Mouse (Mus musculus): ENCODE results near the gene Ube2s. TPM values are rescaled to one million over a fixed set of nuclear protein-coding genes. Genes with fewer than 3 reads are reported as not detected.

The Ube2s gene
- polyA plus RNA-seq, 1 experiment from 2014 or later, result 250 TPM

DNA sequence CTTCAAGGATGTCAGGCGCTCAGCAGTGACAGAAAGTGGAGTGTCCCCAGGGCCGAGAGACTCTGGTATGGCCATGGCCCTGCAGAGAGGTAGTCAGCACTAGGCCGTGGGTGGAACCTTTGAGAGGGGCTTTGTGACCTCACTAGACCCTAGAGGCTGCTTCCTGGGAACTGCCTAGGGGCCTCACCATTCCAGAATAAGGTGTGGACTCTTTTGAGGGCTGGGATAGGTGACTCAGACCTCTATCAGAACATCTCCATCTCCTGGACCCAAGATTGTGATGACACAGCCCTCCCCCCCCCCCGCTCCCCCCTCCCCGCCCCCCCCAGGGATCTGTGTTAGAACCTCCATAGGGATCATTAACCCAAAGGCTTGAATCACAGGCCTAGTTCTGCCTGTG, 41.2 kb downstream of the Ube2s start, which contains the start of gene Fam71e2:
Gene Fam71e2, minus strand, starts transcription at position 101 of the 400 bp plus-strand sequence.
- no peak within 1 kb of the TSS for H3K4me2 ChIP-seq (ENCODE audit: low read length)
- no peak within 1 kb of the TSS for H3K4me3 ChIP-seq (ENCODE audit: low read length)
- H3K9me3 ChIP-seq (ENCODE audit: control insufficient read depth, low read length), result no peaks in the 10 kb centered on the region
- H3K27me3 ChIP-seq (replicated peaks; ENCODE audit: control insufficient read depth, insufficient read depth, low read length), result peaks cover 12% of the 10 kb centered on the region
- no peaks in the 10 kb centered on the region for H3K36me3 ChIP-seq (ENCODE audit: control insufficient read depth, insufficient read depth, low read length)
- H3K27ac ChIP-seq (ENCODE audit: low read depth, low read length), result no peak within 1 kb of the TSS
- no peak for ATAC-seq
- 78% methylated on average over 4 of the region's 5 CpGs for WGBS
- no peaks in the 10 kb centered on the region for H3K4me1 ChIP-seq (ENCODE audit: control insufficient read depth, insufficient read depth, low read depth, low read length)
- H3K9ac ChIP-seq (ENCODE audit: low read depth, low read length), result no peak within 1 kb of the TSS

DNA sequence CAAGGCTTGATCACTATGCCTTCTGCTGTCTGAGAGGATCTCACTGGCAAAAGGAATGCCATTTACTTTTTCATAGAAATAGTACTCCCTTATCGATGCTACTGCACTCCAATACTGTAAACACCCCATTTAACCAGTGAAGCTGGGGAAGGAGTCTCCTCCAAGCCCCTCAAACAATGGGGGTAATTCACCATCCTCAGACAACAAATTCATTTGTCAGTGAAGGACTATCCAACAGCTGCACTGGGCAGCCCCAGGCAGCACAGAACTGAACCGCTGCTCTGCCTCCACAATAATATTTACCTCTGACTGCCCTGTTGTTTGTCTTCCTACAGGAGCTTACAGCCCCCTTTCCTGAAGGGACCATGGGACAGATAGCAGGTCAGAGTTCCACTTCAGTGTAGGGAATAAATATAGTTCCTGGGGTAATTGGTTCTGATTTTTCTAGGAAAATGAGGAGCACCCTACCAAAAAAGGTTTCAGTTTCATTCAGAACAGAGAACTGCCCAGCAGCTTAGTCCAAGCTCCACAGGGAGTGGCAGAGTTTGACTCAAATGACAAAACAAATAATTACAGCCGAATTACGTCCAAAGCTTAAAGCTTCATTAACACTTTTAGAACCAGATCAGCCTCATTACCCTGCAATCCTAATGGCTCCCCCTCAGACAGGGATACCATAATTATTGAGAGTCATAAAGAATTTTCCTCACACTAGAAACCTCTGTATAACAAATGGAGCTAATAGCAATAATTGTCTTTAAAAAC, 47.3 kb downstream of the Ube2s start:
- Histone ChIP-seq H3K27ac (ENCODE audit: low read depth, low read length) (no peak overlapping the region), H3K4me2 (ENCODE audit: low read length) (no peak overlapping the region), H3K4me1 (ENCODE audit: control insufficient read depth, insufficient read depth, low read depth, low read length) (no peaks in the 10 kb centered on the region), H3K9me3 (ENCODE audit: control insufficient read depth, low read length) (no peaks in the 10 kb centered on the region), H3K4me3 (ENCODE audit: low read length) (no peak overlapping the region), H3K36me3 (ENCODE audit: control insufficient read depth, insufficient read depth, low read length) (no peaks in the 10 kb centered on the region), H3K9ac (ENCODE audit: low read depth, low read length) (no peak overlapping the region), H3K27me3 (replicated peaks; ENCODE audit: control insufficient read depth, insufficient read depth, low read length) (no peaks in the 10 kb centered on the region)
- ATAC-seq, result no peak
- 18% methylated on average over 4 of the region's 4 CpGs for WGBS

DNA sequence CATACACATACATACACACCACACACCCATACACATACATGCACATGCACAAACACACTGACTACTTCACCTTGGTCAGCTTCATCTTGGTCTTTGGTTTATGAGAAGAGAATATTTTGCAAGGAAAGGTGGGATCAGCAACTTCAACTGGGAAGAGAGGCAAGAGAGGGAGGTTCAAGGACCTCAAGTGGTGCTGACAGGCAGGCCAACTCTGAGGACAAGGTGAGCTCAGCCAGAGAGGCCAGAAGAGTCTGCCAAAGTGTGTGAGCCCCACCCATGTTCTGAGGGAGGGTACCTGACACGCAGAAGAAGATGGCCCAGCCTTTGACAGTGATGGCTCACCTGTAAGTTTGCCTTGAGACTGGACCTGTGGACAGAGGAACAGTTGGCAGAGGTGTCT, 52.7 kb downstream of the Ube2s start:
- H3K9me3 ChIP-seq (ENCODE audit: control insufficient read depth, low read length), result no peaks in the 10 kb centered on the region
- H3K36me3 ChIP-seq (ENCODE audit: control insufficient read depth, insufficient read depth, low read length), result no peaks in the 10 kb centered on the region
- no peak for ATAC-seq
- no peak overlapping the region for H3K4me3 ChIP-seq (ENCODE audit: low read length)
- no peaks in the 10 kb centered on the region for H3K4me1 ChIP-seq (ENCODE audit: control insufficient read depth, insufficient read depth, low read depth, low read length)
- no peak overlapping the region for H3K9ac ChIP-seq (ENCODE audit: low read depth, low read length)
- no peak overlapping the region for H3K27ac ChIP-seq (ENCODE audit: low read depth, low read length)
- no peaks in the 10 kb centered on the region for H3K27me3 ChIP-seq (replicated peaks; ENCODE audit: control insufficient read depth, insufficient read depth, low read length)
- WGBS, result 28% methylated on average over 1 of the region's 1 CpGs
- H3K4me2 ChIP-seq (ENCODE audit: low read length), result no peak overlapping the region

DNA sequence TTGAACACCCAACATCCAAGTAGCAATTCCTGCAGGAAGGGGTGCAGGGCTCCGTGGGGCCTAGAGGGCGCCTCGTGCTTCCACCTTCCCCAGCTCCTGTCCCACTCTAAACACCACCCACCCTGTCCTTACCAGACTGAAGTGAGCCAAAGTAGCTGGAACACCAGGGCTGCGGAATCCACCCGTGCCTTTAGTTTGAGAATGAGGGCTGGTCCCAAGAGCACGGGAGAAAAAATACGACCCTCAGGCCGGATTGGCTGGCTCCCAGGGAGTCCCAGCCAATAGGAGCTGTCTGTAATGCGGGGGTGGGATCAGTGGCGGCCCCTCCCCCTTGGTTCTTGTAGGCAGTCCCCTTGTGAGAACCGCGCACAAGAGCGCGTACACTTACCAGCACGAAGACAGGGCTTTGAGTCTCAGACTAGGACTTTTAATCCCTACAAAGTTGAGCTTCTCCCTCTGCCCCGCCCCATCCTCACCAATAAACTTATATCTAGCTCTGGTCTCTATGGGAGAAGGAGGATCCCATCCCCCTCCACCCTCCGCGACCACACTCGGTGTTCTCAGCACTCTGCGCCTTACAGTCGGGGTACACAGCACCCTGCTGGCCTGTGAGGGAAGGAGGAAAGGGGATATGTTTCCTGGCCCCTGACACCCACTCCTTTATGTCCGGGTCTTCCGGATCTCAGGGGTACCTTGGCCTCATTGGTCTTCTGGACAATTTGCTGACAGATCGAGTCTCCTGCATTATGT, 59.4 kb downstream of the Ube2s start, which contains the start of gene Cox6b2:
Gene Cox6b2, minus strand, starts transcription at position 274 of the 750 bp plus-strand sequence.
- Histone ChIP-seq H3K36me3 (ENCODE audit: control insufficient read depth, insufficient read depth, low read length) (no peaks in the 10 kb centered on the region), H3K27me3 (replicated peaks; ENCODE audit: control insufficient read depth, insufficient read depth, low read length) (no peaks in the 10 kb centered on the region), H3K4me3 (ENCODE audit: low read length) (peak within 1 kb of the TSS; percentile 43), H3K9ac (ENCODE audit: low read depth, low read length) (peak within 1 kb of the TSS; percentile 49), H3K27ac (ENCODE audit: low read depth, low read length) (0 out of 2 replicates have a peak within 1 kb of the TSS, but pooled peaks have one; percentile 9), H3K9me3 (ENCODE audit: control insufficient read depth, low read length) (no peaks in the 10 kb centered on the region), H3K4me2 (ENCODE audit: low read length) (peak within 1 kb of the TSS; percentile 65), H3K4me1 (ENCODE audit: control insufficient read depth, insufficient read depth, low read depth, low read length) (peaks cover 12% of the 10 kb centered on the region)
- WGBS, result 4% methylated on average over 24 of the region's 24 CpGs
- ATAC-seq, result peak; percentile 92

DNA sequence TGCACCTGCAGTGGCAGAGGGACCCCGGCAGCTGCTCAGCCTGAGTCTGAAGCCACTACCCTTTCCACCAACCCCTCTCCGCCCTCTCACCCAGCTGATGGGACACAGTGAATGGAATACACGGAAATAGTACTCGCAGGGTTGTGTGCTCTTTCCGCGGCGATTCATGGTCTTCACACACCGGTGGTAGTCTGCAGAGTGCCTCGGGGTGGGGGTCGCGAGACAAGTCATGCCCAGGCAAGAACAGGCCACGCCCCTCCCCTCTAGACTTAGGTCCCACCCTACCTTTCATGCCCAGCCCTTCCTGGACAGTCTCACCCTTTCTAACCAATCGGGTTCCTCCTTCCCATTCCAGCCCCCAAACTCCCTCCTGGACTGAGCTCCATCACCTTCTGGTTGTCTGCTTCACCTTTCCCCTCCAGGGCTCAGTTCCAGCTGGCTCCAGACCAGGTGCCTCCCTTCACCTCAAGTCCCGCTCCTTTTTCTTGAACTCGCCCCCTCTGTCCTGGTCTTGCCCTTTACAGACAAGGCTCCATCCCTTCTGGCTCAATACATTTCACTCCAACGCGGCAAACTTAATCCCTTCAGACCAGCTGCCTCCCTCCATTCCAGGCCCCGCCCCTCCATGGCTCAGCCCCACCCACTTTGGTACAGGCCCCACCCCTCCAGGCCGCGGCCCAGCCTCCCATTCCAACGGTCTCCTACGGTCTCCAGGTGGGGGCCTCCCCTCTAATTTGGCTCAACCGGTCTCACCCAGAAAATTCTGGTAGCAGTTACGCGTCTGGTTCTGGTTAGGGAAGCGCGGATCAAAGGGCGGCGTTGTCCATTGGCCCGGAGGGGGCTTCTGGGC, 60.2 kb downstream of the Ube2s start:
- H3K4me3 ChIP-seq (ENCODE audit: low read length), result peak overlapping the region; percentile 43

DNA sequence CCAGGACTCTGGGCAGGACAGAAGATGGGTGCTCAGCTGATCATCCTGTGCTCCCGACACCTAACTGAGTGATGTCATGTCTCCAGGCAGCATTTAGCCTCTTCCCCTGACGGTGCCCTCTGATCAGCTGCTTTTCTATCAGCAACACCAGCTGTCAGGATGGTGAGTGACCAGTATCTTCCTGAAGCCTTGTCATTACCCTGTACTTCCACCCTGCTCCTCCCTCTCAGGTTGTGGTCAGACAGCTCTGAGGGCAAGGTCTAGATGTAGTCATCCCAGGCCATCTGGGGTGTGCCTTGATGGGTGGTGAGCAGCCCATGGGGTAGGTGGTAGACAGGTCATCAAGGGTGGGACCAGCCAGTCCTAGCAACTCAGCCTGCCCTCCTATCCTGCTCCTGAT, 63.2 kb downstream of the Ube2s start:
- Histone ChIP-seq H3K9ac (ENCODE audit: low read depth, low read length) (no peak overlapping the region), H3K4me2 (ENCODE audit: low read length) (no peak overlapping the region), H3K27ac (ENCODE audit: low read depth, low read length) (no peak overlapping the region), H3K36me3 (ENCODE audit: control insufficient read depth, insufficient read depth, low read length) (peaks cover 5% of the 10 kb centered on the region; the same call in 1 of the 2 replicates), H3K4me1 (ENCODE audit: control insufficient read depth, insufficient read depth, low read depth, low read length) (peaks cover 12% of the 10 kb centered on the region), H3K27me3 (replicated peaks; ENCODE audit: control insufficient read depth, insufficient read depth, low read length) (no peaks in the 10 kb centered on the region), H3K9me3 (ENCODE audit: control insufficient read depth, low read length) (no peaks in the 10 kb centered on the region), H3K4me3 (ENCODE audit: low read length) (no peak overlapping the region)
- ATAC-seq, result no peak
- WGBS, result 78% methylated on average over 2 of the region's 2 CpGs

More for the DNA sequence above, 60.2 kb downstream of the Ube2s start:
- Histone ChIP-seq H3K4me1 (ENCODE audit: control insufficient read depth, insufficient read depth, low read depth, low read length) (peaks cover 12% of the 10 kb centered on the region), H3K9ac (ENCODE audit: low read depth, low read length) (peak overlapping the region; percentile 49), H3K27ac (ENCODE audit: low read depth, low read length) (no peak overlapping the region), H3K27me3 (replicated peaks; ENCODE audit: control insufficient read depth, insufficient read depth, low read length) (no peaks in the 10 kb centered on the region), H3K9me3 (ENCODE audit: control insufficient read depth, low read length) (no peaks in the 10 kb centered on the region), H3K36me3 (ENCODE audit: control insufficient read depth, insufficient read depth, low read length) (no peaks in the 10 kb centered on the region), H3K4me2 (ENCODE audit: low read length) (peak overlapping the region; percentile 65)
- WGBS, result 3% methylated on average over 30 of the region's 30 CpGs
- peak; percentile 67 for ATAC-seq

DNA sequence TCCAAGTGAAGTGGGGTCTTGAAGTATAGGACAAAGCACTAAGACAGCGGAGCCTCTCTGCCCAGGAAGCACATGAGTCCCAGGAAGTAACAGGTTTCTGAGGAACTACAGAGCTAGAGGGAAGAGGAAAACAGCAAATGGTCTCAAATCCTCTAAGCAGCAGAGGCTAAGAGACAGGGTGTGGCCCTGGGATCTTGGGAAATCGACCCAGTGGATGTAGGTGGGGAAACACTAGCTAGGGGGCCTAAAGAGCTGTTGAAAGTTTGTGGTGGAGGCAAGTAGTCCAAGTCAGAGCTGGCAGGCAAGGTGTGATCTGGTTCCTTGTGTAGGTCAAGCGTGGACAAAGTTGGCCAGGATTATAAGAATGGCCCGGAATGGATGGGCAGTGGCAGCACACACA, 64.1 kb downstream of the Ube2s start:
- Histone ChIP-seq H3K9ac (ENCODE audit: low read depth, low read length) (no peak overlapping the region), H3K27me3 (replicated peaks; ENCODE audit: control insufficient read depth, insufficient read depth, low read length) (no peaks in the 10 kb centered on the region), H3K4me3 (ENCODE audit: low read length) (no peak overlapping the region), H3K4me2 (ENCODE audit: low read length) (no peak overlapping the region), H3K9me3 (ENCODE audit: control insufficient read depth, low read length) (no peaks in the 10 kb centered on the region), H3K27ac (ENCODE audit: low read depth, low read length) (no peak overlapping the region), H3K4me1 (ENCODE audit: control insufficient read depth, insufficient read depth, low read depth, low read length) (peaks cover 12% of the 10 kb centered on the region), H3K36me3 (ENCODE audit: control insufficient read depth, insufficient read depth, low read length) (peaks cover 5% of the 10 kb centered on the region; the same call in 1 of the 2 replicates)
- no peak for ATAC-seq
- 78% methylated on average over 4 of the region's 4 CpGs for WGBS

DNA sequence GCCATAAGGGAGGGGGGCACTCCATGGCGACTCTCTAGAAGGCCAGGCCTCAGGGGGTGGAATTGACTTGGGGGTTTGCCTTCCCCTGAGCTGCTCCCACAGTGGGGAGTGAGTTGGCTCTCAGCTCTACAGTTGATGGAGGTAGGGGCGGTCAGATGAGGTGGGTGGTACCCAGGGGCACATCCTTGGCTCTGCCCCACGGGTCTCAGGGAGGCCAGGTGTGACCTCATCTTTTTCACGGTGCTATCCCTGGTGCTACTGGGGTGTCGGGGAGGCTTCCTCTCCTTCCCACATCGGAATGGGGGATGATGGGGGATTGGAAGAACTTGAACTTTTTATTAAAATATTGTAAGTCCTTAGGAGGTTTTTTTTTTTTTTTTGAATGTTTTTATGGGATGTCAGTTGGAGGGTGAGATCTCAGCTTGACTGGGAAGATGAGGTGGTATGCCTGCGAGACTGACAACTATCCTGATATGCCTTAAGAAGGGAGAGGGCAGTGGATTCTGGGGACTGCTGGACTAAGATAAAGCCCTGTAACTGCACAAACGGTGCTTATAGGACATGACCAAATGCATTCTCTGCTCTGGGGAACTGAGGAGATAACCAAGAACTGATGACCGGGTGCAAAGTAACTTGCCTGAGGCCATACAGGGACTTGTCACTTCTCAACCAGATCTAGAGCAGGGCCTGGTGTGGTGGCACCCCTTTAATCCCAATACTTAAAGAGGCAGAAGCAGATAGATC, 65.1 kb downstream of the Ube2s start:
- Histone ChIP-seq H3K27me3 (replicated peaks; ENCODE audit: control insufficient read depth, insufficient read depth, low read length) (no peaks in the 10 kb centered on the region), H3K9me3 (ENCODE audit: control insufficient read depth, low read length) (no peaks in the 10 kb centered on the region), H3K36me3 (ENCODE audit: control insufficient read depth, insufficient read depth, low read length) (peaks cover 5% of the 10 kb centered on the region; the same call in 1 of the 2 replicates), H3K4me1 (ENCODE audit: control insufficient read depth, insufficient read depth, low read depth, low read length) (peaks cover 12% of the 10 kb centered on the region), H3K4me2 (ENCODE audit: low read length) (no peak overlapping the region), H3K4me3 (ENCODE audit: low read length) (no peak overlapping the region), H3K27ac (ENCODE audit: low read depth, low read length) (no peak overlapping the region), H3K9ac (ENCODE audit: low read depth, low read length) (no peak overlapping the region)
- ATAC-seq, result no peak
- WGBS, result 78% methylated on average over 9 of the region's 9 CpGs
